In genomic region chr9:15507431-15507875, GRCm38 (mm10) we compare ENCODE assay signal across 11 mouse cellular contexts. TPM values are rescaled to one million over a fixed set of nuclear protein-coding genes. Genes with fewer than 3 reads are reported as not detected.
DNase-seq lines count a peak whose midpoint lies in the region; ATAC-seq and TF ChIP-seq lines count a peak whose summit lies in the region.
"Had no signal": no experiment of that assay in that cellular context is flagged by ENCODE, and none has a peak within 500 bp of the region (broad histone marks: within the 10 kb centered on the region; RNA-seq: fewer than 3 reads in every experiment).

No protein-coding gene starts in this region.

- no peak for TF ChIP-seq CTCF in gastrocnemius, adult 2 months (IDR thresholded peaks at IDR 0.05)

- ATAC-seq in heart, embryonic 12.5 days (ENCODE audit: insufficient number of reproducible peaks, low FRiP score), result no peak
- ATAC-seq in monocyte, adult 5-6 weeks (replicated peaks; ENCODE audit: insufficient number of reproducible peaks, low FRiP score, low TSS enrichment, poor library complexity, severe bottlenecking), result no peak

- H3K4me1 ChIP-seq in heart, embryonic 12.5 days (replicated peaks), result peaks cover 65% of the 10 kb centered on the region

- no peaks in the 10 kb centered on the region for H3K9me3 ChIP-seq in heart, embryonic 12.5 days (replicated peaks)
- H3K9me3 ChIP-seq: embryonic facial prominence, embryonic 15.5 days; limb, embryonic 12.5 days had no signal

- H3K4me3 ChIP-seq in gastrocnemius, adult 2 months, result peak overlapping the region; percentile 37
- no peak overlapping the region for H3K4me3 ChIP-seq in heart, embryonic 12.5 days
- H3K4me3 ChIP-seq: embryonic facial prominence, embryonic 15.5 days; limb, embryonic 12.5 days; myocyte had no signal

- H3K27me3 ChIP-seq in heart, embryonic 12.5 days (replicated peaks), result no peaks in the 10 kb centered on the region
- H3K27me3 ChIP-seq: embryonic facial prominence, embryonic 15.5 days; limb, embryonic 12.5 days had no signal

- H3K4me2 ChIP-seq in heart, embryonic 12.5 days, result no peak overlapping the region
- H3K4me2 ChIP-seq: embryonic facial prominence, embryonic 15.5 days; limb, embryonic 12.5 days had no signal

- no peaks in the 10 kb centered on the region for H3K36me3 ChIP-seq in heart, embryonic 12.5 days
- H3K36me3 ChIP-seq: embryonic facial prominence, embryonic 15.5 days had no signal

- no peak for DNase-seq in gastrocnemius, adult 2 months
- DNase-seq in gastrocnemius, postnatal 4 days (ENCODE audit: low spot score in 2 of 2), result no peak
- DNase-seq in Muller cell, postnatal 12 days (ENCODE audit: inconsistent ontology term), result peak; percentile 69
- DNase-seq in kidney, postnatal 25 days, result peak; percentile 44 to 66
- DNase-seq in urinary bladder, postnatal 10 days (ENCODE audit: low spot score), result no peak
- DNase-seq in embryo, embryonic 10.5 days (ENCODE audit: low spot score), result no peak

- no peak overlapping the region for H3K9ac ChIP-seq in heart, embryonic 12.5 days
- H3K9ac ChIP-seq: embryonic facial prominence, embryonic 15.5 days; limb, embryonic 12.5 days had no signal

- 42% methylated on average over 4 of the region's 4 CpGs for WGBS in heart, embryonic 12.5 days

- intact Hi-C loops in gastrocnemius, adult 2 months (cut with DNase I), result no loop called here

- peak overlapping the region; percentile 85 for H3K27ac ChIP-seq in gastrocnemius, adult 2 months
- peak overlapping the region; percentile 26 for H3K27ac ChIP-seq in heart, embryonic 12.5 days (ENCODE audit: poor library complexity, severe bottlenecking)
- H3K27ac ChIP-seq: embryonic facial prominence, embryonic 15.5 days; limb, embryonic 12.5 days had no signal

RNA-seq across cellular contexts. Expression of gene Smco4, which starts 14.2 kb away (rescaled TPM):
- total RNA-seq in gastrocnemius, adult 2 months (2021), result 10 to 100 TPM in 1 of 2 experiments, 1 to 10 TPM in 1; 6.8 to 15.0 TPM
- total RNA-seq in gastrocnemius, postnatal 4 days (2021), result 10 to 100 TPM; 18.9 to 20.3 TPM
- polyA plus RNA-seq in heart, embryonic 12.5 days (2016; fragmentation: Nextera tagmentation; extraction: Ambion mirVana), result 0.91 and 1.9 TPM in 2 replicates
- 1.8 to 2.1 TPM in 2 of 3 replicates, not detected in the other for total RNA-seq in monocyte, adult 5-6 weeks (2017)

Comparison
In these comparisons a context has a peak if more than half of its experiments do, and no peak if none do; other contexts are left out.
1. DNase-seq: peak in Muller cell, postnatal 12 days (single experiment) and kidney, postnatal 25 days (2 of 2); none in gastrocnemius, adult 2 months (single experiment), gastrocnemius, postnatal 4 days (0 of 2), urinary bladder, postnatal 10 days (single experiment) and embryo, embryonic 10.5 days (single experiment).